Mouse (Mus musculus) liver, embryonic 14.5 days (tissue): Measurements from ENCODE around the gene Olfr391-ps. TPM values are rescaled to one million over a fixed set of nuclear protein-coding genes. Genes with fewer than 3 reads are reported as not detected.

Experiments used
- ATAC-seq: fragments of 200-750 bp; cut with Nextera tagmentation; 2 replicates; pipeline ENCODE4 v1.8.0; 2017; ENCODE audit warnings: moderate number of reproducible peaks, mild to moderate bottlenecking, moderate library complexity; ENCODE audit not compliant: insufficient read depth
- DNase-seq, 3 experiments: peaks; one replicate each; pipeline ENCODE4 v3.0.0-alpha.2; 2012 to 2013; ENCODE audit warnings: low read depth in 3 of 3, low spot score in 3 of 3
- H3K27ac ChIP-seq: fragments of 300-500 bp; sonication (generic); 2 replicates; pipeline ENCODE4 v1.5.1; 2014; ENCODE audit warnings: moderate library complexity, mild to moderate bottlenecking, control low read depth, inconsistent platforms
- H3K27me3 ChIP-seq: fragments of 300-500 bp; sonication (generic); 2 replicates; pipeline ENCODE4 v1.6.1; 2014; ENCODE audit warnings: mild to moderate bottlenecking, low read length, moderate library complexity; ENCODE audit not compliant: control insufficient read depth, insufficient read depth
- H3K36me3 ChIP-seq: fragments of 300-500 bp; sonication (generic); replicated peaks from 2 replicates; pipeline ENCODE4 v1.6.1; 2014; ENCODE audit warnings: low read depth; ENCODE audit not compliant: control insufficient read depth, insufficient read depth
- H3K4me1 ChIP-seq, 2 experiments: fragments of 200-500 bp in 1 of 2; fragments of 300-500 bp in 1 of 2; sonication (generic) in 1 of 2; replicated peaks; 2 replicates each; pipeline ENCODE4 v1.6.1; 2012 to 2014; ENCODE audit warnings: antibody characterized with exemption in 1 of 2, inconsistent platforms in 1 of 2, low read length in 1 of 2; ENCODE audit not compliant: control insufficient read depth in 2 of 2, insufficient read depth in 2 of 2
- H3K4me2 ChIP-seq: fragments of 300-500 bp; sonication (generic); 2 replicates; pipeline ENCODE4 v1.6.1; 2014; ENCODE audit warnings: low read depth, mild to moderate bottlenecking, control low read depth, moderate library complexity
- H3K4me3 ChIP-seq, 2 experiments: fragments of 200-500 bp in 1 of 2; fragments of 300-500 bp in 1 of 2; sonication (generic) in 1 of 2; 2 replicates each; pipeline ENCODE4 v1.5.1; 2012 to 2014; ENCODE audit warnings: low read depth in 2 of 2, low read length in 2 of 2, mild to moderate bottlenecking in 2 of 2, control low read depth in 1 of 2, inconsistent platforms in 1 of 2, moderate library complexity in 1 of 2; ENCODE audit not compliant: insufficient read depth in 1 of 2
- H3K9ac ChIP-seq: fragments of 300-500 bp; sonication (generic); replicated peaks from 2 replicates; pipeline ENCODE4 v1.6.1; 2014; ENCODE audit warnings: mild to moderate bottlenecking, control low read depth, moderate library complexity
- H3K9me3 ChIP-seq: fragments of 300-500 bp; sonication (generic); 2 replicates; pipeline ENCODE4 v1.6.1; 2016; ENCODE audit warnings: low read length, mixed read lengths; ENCODE audit not compliant: control insufficient read depth
- CTCF ChIP-seq: IDR thresholded peaks from 2 replicates; pipeline ENCODE4 v1.5.1; 2016; ENCODE audit warnings: antibody characterized with exemption, low read depth, control low read depth
- EP300 ChIP-seq: IDR thresholded peaks from 2 replicates; pipeline ENCODE4 v1.6.1; 2016; ENCODE audit warnings: antibody characterized with exemption, low read depth
- WGBS: fragments of 180-500 bp; shearing (Covaris S2); extraction: QIAGEN DNeasy Blood & Tissue Kit; methylation state at CpG from one replicate; pipeline ENCODE4 v1.1.7; 2014; ENCODE audit not compliant: insufficient replicate concordance; 5-methylcytosine and 5-hydroxymethylcytosine counted together
- polyA plus RNA-seq, 2 experiments: library from polyadenylated mRNA; depleted of rRNA in 1 of 2; stranded (reverse) in 1 of 2; unstranded in 1 of 2; fragments of >200 nt; fragmentation: Nextera tagmentation in 1 of 2; extraction: Ambion mirVana in 1 of 2; gene quantifications; 2 replicates each; pipeline versions ENCODE4 v1.2.1 to v1.2.3; 2012 to 2014

Olfr391-ps gene
- polyA plus RNA-seq (2012; rRNA removed) (not detected in 2 replicates), polyA plus RNA-seq (2014; fragmentation: Nextera tagmentation; extraction: Ambion mirVana) (not detected in 2 replicates)

DNA sequence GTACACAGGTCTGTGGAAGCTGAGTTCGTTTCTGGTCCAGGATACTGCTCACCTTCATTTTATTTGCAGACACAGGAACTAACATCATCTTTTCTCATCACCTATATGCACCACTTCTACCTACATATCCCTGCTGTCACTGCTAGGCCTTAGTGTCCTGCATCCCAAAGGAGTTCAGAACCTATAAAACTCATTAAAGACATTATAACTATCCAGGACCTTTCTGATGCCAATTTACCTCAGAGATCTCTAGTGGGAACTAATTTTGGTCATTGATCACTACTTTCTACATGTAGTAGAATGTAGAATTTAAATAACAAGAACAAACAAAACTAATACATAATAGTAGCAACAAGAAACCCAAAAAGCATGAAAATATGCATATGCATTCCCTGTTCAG, at the start of gene Olfr391-ps:
Gene Olfr391-ps, minus strand, starts transcription at position 101 of the 400 bp plus-strand sequence.
- no peaks in the 10 kb centered on the region for H3K27me3 ChIP-seq
- H3K4me1 ChIP-seq, result no peaks in the 10 kb centered on the region
- H3K4me3 ChIP-seq, result no peak within 1 kb of the TSS
- H3K36me3 ChIP-seq, result no peaks in the 10 kb centered on the region
- H3K9ac ChIP-seq, result no peak within 1 kb of the TSS
- H3K9me3 ChIP-seq, result no peaks in the 10 kb centered on the region
- TF ChIP-seq EP300 (no peak), CTCF (no peak)
- no peak within 1 kb of the TSS for H3K27ac ChIP-seq
- H3K4me2 ChIP-seq, result no peak within 1 kb of the TSS
- ATAC-seq (no peak), DNase-seq (no peak)
- WGBS, result 0% methylated on average over 1 of the region's 1 CpGs

DNA sequence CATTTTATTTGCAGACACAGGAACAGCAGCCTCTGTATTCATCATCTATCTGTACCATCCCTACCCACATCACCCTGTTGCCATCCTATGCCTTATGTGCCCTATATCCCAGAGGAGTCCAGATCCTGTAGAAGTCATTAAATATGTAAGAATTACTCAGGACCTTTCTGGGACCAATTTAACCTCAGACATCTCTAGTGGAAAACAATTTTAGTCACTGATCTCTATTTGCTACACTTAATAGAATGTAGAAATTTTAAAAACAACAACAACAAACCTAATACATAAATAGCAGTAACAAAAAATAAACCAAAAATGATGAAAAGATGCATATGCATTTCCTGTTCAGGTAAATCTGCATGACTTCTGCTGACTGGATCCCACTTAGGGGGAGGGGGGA, 48.5 kb upstream of the Olfr391-ps start, which contains the start of gene Olfr393:
Gene Olfr393, minus strand, starts transcription at position 101 of the 400 bp plus-strand sequence.
- ATAC-seq (no peak), DNase-seq (no peak)
- H3K4me1 ChIP-seq, result no peaks in the 10 kb centered on the region
- no peak within 1 kb of the TSS for H3K27ac ChIP-seq
- H3K27me3 ChIP-seq, result no peaks in the 10 kb centered on the region
- no peak for TF ChIP-seq EP300
- TF ChIP-seq CTCF, result no peak
- no peak within 1 kb of the TSS for H3K4me3 ChIP-seq
- H3K9ac ChIP-seq, result no peak within 1 kb of the TSS
- no peak within 1 kb of the TSS for H3K4me2 ChIP-seq
- no peaks in the 10 kb centered on the region for H3K9me3 ChIP-seq
- H3K36me3 ChIP-seq, result no peaks in the 10 kb centered on the region

DNA sequence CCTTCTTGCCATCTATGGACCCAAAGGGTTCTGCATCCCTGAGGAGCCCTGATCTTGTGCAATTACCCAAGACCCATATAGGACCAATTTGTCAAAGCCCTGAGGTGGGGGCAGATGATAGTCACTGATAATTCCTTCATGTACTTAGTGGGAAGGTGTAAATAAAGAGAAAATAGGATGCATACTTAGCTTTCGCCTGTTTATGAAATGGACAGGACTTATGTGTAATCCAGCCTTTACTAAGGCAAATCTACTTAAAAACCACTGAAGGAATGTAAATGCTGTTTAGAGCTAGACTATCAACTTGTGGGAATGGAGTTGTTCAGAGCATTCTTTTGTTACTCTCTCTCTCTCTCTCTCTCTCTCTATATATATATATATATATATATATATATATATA, 14.1 kb upstream of the Olfr391-ps start, which contains the start of gene Olfr392:
Gene Olfr392, minus strand, starts transcription at position 101 of the 400 bp plus-strand sequence.
- no peak within 1 kb of the TSS for H3K27ac ChIP-seq

DNA sequence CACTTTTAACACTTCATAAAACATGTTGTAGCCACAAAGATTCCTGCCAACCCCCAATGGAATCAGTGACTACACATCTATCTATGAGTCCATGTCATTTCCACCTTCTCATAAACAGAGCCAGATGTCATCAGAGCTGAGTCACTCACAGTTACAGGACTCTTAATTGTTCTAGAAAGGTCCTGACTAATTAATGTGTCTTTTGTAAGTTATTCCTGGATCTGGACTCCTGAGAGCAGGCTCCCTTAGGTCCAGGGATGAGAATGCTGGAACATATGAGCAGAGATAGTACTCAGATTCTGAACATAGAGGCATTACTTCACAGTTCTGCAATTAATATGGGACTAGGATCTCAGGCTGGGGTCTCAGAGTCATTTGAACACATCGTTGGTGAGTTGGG, 20.2 kb downstream of the Olfr391-ps start, which contains the start of gene Olfr390:
Gene Olfr390, plus strand, starts transcription at position 301 of the 400 bp plus-strand sequence.
- 48% methylated on average over 1 of the region's 1 CpGs for WGBS
- ATAC-seq (no peak), DNase-seq (no peak)
- H3K9ac ChIP-seq, result no peak within 1 kb of the TSS
- H3K4me2 ChIP-seq, result no peak within 1 kb of the TSS
- H3K9me3 ChIP-seq, result no peaks in the 10 kb centered on the region
- H3K27me3 ChIP-seq, result no peaks in the 10 kb centered on the region
- H3K27ac ChIP-seq, result no peak within 1 kb of the TSS
- H3K4me3 ChIP-seq, result no peak within 1 kb of the TSS
- no peaks in the 10 kb centered on the region for H3K4me1 ChIP-seq
- no peak for TF ChIP-seq CTCF
- TF ChIP-seq EP300, result no peak
- H3K36me3 ChIP-seq, result no peaks in the 10 kb centered on the region

More for the DNA sequence above, 14.1 kb upstream of the Olfr391-ps start, which contains the start of gene Olfr392:
- WGBS, result 59% methylated on average over 1 of the region's 1 CpGs
- Histone ChIP-seq H3K4me3 (no peak within 1 kb of the TSS), H3K36me3 (no peaks in the 10 kb centered on the region), H3K9me3 (no peaks in the 10 kb centered on the region), H3K4me2 (no peak within 1 kb of the TSS), H3K4me1 (no peaks in the 10 kb centered on the region), H3K27me3 (no peaks in the 10 kb centered on the region), H3K9ac (no peak within 1 kb of the TSS)
- TF ChIP-seq EP300 (no peak), CTCF (no peak)
- DNase-seq, result no peak
- no peak for ATAC-seq

DNA sequence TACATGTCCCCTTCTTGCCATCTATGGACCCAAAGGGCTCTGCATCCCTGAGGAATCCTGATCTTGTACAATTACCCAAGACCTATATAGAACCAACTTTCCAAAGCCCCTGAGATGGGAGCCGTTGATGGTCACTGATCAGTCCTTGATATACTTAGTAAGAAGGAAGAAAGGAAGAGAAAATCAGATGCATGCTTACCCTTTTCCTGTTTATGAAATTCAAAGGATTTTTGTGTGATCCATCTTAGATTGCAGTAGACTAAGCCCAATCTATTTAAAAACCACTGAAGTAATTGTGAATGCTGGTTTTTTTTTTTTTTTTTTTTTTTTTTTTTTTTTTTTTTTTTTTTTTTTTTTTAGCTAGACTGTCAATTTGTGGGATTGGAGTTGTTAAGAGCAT, 22.2 kb downstream of the Olfr391-ps start, which contains the start of gene Olfr389:
Gene Olfr389, minus strand, starts transcription at position 101 of the 400 bp plus-strand sequence.
- Histone ChIP-seq H3K27ac (no peak within 1 kb of the TSS), H3K27me3 (no peaks in the 10 kb centered on the region), H3K4me1 (no peaks in the 10 kb centered on the region), H3K9me3 (no peaks in the 10 kb centered on the region), H3K4me2 (no peak within 1 kb of the TSS), H3K4me3 (no peak within 1 kb of the TSS), H3K36me3 (no peaks in the 10 kb centered on the region), H3K9ac (no peak within 1 kb of the TSS)
- TF ChIP-seq CTCF (no peak), EP300 (no peak)
- WGBS, result 56% methylated on average over 1 of the region's 1 CpGs
- DNase-seq (no peak), ATAC-seq (no peak)
